Mouse (Mus musculus) limb, embryonic 11.5 days (tissue): ENCODE measurements at regions not wholly inside any gene's neighbourhood (a gene's known extent, or its start where the extent isn't known, plus 50 kb on each side); places are given as distances from the start of the nearest gene placed in this dataset.

ENCODE experiments used
- ATAC-seq: fragments of 200-750 bp; cut with Nextera tagmentation; 2 replicates; pipeline ENCODE4 v1.8.0; 2017; ENCODE audit warnings: low read depth; ENCODE audit not compliant: insufficient number of reproducible peaks, low FRiP score, low TSS enrichment
- DNase-seq: peaks from one replicate; pipeline ENCODE4 v3.0.0-alpha.2; 2015; ENCODE audit warnings: low spot score
- H3K27ac ChIP-seq: fragments of 300-500 bp; sonication (generic); replicated peaks from 2 replicates; pipeline ENCODE4 v1.5.1; 2014; ENCODE audit warnings: low read depth, mild to moderate bottlenecking, low read length
- H3K27me3 ChIP-seq: fragments of 300-500 bp; sonication (generic); 2 replicates; pipeline ENCODE4 v1.6.1; 2014; ENCODE audit warnings: mild to moderate bottlenecking, low read length, mixed read lengths; ENCODE audit not compliant: control insufficient read depth, insufficient read depth
- H3K36me3 ChIP-seq: fragments of 300-500 bp; sonication (generic); 2 replicates; pipeline ENCODE4 v1.6.1; 2014; ENCODE audit warnings: mild to moderate bottlenecking, low read length, moderate library complexity, mixed read lengths; ENCODE audit not compliant: control insufficient read depth, insufficient read depth
- H3K4me1 ChIP-seq: fragments of 300-500 bp; sonication (generic); 2 replicates; pipeline ENCODE4 v1.6.1; 2014; ENCODE audit warnings: low read length, mixed read lengths; ENCODE audit not compliant: control insufficient read depth, insufficient read depth
- H3K4me2 ChIP-seq: fragments of 300-500 bp; sonication (generic); 2 replicates; pipeline ENCODE4 v1.6.1; 2014; ENCODE audit warnings: low read depth, mild to moderate bottlenecking, moderate library complexity; ENCODE audit not compliant: severe bottlenecking
- H3K4me3 ChIP-seq: fragments of 300-500 bp; sonication (generic); 2 replicates; pipeline ENCODE4 v1.5.1; 2014; ENCODE audit warnings: low read depth, low read length
- H3K9ac ChIP-seq: fragments of 300-500 bp; sonication (generic); 2 replicates; pipeline ENCODE4 v1.6.1; 2014; ENCODE audit warnings: mild to moderate bottlenecking, low read length
- H3K9me3 ChIP-seq: fragments of 300-500 bp; sonication (generic); 2 replicates; pipeline ENCODE4 v1.6.1; 2016; ENCODE audit warnings: low read length; ENCODE audit not compliant: control insufficient read depth
- WGBS: fragments of 180-500 bp; shearing (Covaris S2); extraction: QIAGEN DNeasy Blood & Tissue Kit; methylation state at CpG from one replicate; pipeline ENCODE4 v1.1.7; 2014; 5-methylcytosine and 5-hydroxymethylcytosine counted together

DNA sequence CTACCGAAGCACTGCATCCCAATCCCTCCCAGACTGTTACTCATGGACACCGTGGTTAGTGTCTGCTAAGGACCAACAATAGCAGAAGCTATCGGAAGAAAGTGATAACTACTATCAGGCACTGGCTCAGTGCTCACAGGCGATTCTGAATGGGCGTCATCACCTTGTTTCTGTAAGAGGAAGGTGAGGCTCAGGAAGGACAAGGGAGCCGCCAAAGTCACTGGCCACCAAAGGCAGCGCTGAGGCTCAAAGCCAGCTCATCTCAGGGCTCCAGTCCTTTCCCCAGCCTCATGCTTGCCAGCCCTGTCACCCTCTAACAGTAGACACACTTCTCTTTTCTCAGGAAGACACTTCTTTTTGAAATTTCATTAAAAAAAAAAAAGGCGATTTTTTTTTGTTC is 270.4 kb downstream of the Rngtt start:
- DNase-seq (no peak), ATAC-seq (no peak)
- H3K4me1 ChIP-seq: no peaks in the 10 kb centered on the region
- no peak overlapping the region for H3K9ac ChIP-seq
- no peaks in the 10 kb centered on the region for H3K36me3 ChIP-seq
- WGBS: 85% methylated on average over 8 of the region's 8 CpGs
- H3K27ac ChIP-seq: no peak overlapping the region
- H3K4me3 ChIP-seq: no peak overlapping the region
- no peak overlapping the region for H3K4me2 ChIP-seq
- no peaks in the 10 kb centered on the region for H3K27me3 ChIP-seq
- no peaks in the 10 kb centered on the region for H3K9me3 ChIP-seq

DNA sequence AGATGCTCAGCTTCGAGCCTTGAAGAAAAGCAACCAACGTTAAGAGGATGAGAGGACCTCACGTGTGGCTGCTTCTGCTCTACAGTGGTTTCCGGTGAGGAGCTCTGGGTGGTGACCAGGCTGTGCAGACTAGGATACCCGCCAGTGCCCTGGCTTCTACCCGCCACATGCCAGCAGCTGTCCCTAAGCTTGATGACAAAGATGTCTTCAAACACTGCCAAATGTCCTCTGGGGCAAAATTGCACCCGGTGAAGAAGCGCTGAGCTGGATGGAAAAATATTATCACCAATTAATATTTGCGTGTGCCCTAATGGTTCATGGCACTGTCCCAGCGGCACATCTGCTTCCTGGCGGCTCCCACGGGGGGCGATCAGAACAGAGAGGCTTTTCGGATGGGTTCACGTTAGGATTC is 271.1 kb downstream of the Rngtt start:
- ATAC-seq: no peak
- Histone ChIP-seq H3K9ac (no peak overlapping the region), H3K4me2 (no peak overlapping the region), H3K4me3 (no peak overlapping the region), H3K4me1 (no peaks in the 10 kb centered on the region; the same call in 1 of the 2 replicates), H3K36me3 (no peaks in the 10 kb centered on the region), H3K27me3 (no peaks in the 10 kb centered on the region), H3K9me3 (no peaks in the 10 kb centered on the region), H3K27ac (no peak overlapping the region)
- WGBS: 86% methylated on average over 15 of the region's 15 CpGs
- no peak for DNase-seq

DNA sequence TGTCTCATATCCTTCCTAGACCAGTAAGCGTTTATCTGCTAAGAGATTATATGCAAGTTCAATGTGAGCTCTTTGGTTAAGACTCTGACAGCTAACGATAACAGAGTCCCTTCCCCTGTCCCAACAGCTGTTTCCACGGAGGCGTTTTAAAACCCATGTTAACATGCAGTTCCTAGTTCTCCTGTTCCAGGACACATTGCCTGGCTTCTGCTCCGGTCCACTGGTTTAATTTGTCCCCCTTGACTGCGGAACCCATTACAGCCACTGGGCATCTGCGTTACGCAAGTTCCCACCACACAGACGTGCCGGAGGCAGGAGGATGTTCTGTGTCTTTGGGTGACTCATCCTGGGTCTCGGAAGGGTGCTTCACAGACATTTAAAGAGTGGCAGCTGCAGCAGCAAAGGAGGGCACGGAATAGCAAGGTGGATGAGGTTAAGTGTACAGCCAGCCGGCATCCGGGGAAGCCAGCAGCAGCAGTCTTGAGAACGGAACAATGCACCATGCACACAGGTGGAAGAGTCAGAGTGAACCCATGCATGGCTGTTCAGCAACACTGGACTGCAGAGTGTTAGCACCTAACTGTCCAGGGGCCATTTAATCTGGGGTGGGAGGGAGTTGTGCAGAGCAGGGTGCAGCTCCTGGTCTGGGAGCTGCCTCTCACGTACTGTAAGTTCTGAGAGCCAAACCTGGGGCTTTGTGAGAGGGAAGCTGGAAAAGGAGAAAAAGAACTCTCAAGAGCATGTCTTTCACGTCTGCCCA is 271.8 kb downstream of the Rngtt start:
- Histone ChIP-seq H3K9me3 (no peaks in the 10 kb centered on the region), H3K27me3 (no peaks in the 10 kb centered on the region), H3K4me2 (no peak overlapping the region), H3K9ac (no peak overlapping the region), H3K4me3 (no peak overlapping the region), H3K27ac (no peak overlapping the region), H3K36me3 (no peaks in the 10 kb centered on the region), H3K4me1 (peaks cover 6% of the 10 kb centered on the region; the same call in 1 of the 2 replicates)
- WGBS: 86% methylated on average over 17 of the region's 17 CpGs
- ATAC-seq (no peak), DNase-seq (no peak)

DNA sequence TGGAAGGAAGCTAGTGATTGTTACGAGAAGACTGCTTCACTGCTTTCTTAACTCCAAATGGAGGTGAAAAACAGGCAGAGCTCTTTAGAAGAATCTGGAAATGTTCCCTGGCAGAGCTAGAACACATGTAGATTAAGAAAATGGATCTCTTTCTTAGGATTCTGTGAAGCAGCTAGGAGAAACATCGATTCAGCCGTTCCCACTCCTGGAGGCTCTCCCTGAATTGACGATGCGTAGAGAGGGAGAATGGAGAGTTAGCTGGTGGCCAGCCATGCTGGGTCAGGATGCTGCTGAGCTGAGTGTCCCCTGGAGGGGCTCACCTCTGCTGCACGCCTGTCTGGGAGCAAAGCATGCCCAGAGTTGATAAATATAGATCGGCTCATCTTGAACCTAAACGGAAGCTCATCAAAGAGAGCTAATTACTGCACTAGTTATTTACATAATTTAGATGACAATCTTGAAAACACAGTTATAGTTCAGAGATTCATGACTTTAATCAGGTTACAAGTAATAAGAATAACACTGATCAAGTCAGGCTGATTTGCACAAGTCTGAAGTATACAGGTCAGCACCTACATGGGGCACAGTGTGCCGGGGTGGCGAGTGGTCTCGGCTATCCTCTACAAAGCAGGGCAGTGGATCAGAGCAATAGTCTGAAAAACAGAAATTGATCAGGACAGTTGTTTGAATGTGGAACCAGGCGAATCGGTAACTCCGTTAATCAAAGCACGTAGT is 273.0 kb downstream of the Rngtt start:
- no peak for DNase-seq
- 89% methylated on average over 15 of the region's 15 CpGs for WGBS
- Histone ChIP-seq H3K9me3 (no peaks in the 10 kb centered on the region), H3K9ac (no peak overlapping the region), H3K4me1 (peaks cover 6% of the 10 kb centered on the region; the same call in 1 of the 2 replicates), H3K27me3 (no peaks in the 10 kb centered on the region), H3K4me2 (no peak overlapping the region), H3K36me3 (no peaks in the 10 kb centered on the region), H3K4me3 (no peak overlapping the region), H3K27ac (no peak overlapping the region)
- no peak for ATAC-seq

DNA sequence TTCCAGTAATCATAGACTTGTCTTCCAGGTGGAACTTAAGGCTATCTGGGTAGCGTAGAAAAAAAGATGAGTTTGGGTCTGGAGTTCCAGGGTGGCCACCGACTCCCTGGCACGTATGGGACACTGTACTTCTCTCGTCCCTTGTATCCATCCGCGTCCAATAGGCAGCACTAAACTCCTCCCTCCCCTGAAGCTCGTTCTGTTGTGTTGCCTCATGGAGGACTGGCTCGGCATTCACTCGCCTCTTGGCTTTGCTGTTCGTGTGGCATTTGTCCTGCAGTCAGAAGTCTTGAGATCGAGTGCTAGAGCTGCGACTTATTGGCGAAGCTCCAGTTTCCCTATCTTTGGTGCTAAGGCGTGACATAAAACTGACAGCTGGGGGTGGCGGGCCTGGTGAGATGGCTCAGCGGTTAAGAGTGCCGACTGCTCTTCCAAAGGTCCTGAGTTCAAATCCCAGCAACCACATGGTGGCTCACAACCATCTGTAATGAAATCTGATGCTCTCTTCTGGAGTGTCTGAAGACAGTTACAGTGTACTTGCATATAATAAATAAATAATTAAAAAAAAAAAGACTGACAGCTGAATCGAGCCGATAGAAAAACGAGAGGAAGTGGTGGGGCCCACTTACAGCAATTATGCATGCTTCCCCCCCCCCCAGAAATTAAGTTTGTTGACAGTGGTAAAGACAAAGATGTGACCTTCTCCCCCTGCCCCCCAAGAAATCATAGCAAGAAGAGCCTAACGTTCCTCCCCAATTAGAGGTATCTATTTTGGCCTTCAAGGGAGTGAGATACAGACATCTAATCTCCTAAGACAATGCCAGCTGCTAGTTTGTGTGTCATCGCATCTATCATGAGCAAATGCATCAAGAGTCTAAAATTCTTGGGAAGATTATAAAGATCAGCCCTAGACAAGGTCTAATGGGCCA is 274.1 kb downstream of the Rngtt start:
- DNase-seq (no peak), ATAC-seq (no peak)
- Histone ChIP-seq H3K4me3 (no peak overlapping the region), H3K4me1 (peaks cover 6% of the 10 kb centered on the region; the same call in 1 of the 2 replicates), H3K36me3 (no peaks in the 10 kb centered on the region), H3K27ac (no peak overlapping the region), H3K27me3 (no peaks in the 10 kb centered on the region), H3K4me2 (no peak overlapping the region), H3K9ac (no peak overlapping the region), H3K9me3 (no peaks in the 10 kb centered on the region)
- 90% methylated on average over 22 of the region's 22 CpGs for WGBS

DNA sequence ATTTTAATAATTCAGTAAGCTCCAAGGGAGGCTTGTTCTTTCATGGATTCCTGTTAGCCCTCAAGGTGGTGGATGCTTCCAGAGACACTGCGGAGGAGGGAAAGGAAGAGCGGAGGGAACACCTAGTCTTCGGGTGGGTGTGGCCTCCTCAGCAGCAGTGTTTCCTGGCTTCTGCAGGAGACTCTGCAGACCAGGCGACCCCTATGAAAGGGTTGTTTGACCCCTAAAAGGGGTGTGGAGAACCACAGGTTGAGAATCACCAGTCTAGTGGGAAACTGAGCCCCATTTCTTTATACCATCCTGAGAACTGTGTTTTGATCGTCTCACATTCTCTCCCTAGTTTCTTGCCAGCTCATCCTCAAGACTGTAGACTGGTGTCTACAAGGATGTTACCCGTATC is 275.7 kb downstream of the Rngtt start:
- H3K4me2 ChIP-seq: no peak overlapping the region
- 77% methylated on average over 6 of the region's 6 CpGs for WGBS
- H3K36me3 ChIP-seq: no peaks in the 10 kb centered on the region
- peaks cover 6% of the 10 kb centered on the region; the same call in 1 of the 2 replicates for H3K4me1 ChIP-seq
- no peak overlapping the region for H3K9ac ChIP-seq
- ATAC-seq (no peak), DNase-seq (no peak)
- H3K4me3 ChIP-seq: no peak overlapping the region
- no peaks in the 10 kb centered on the region for H3K9me3 ChIP-seq
- no peaks in the 10 kb centered on the region for H3K27me3 ChIP-seq
- no peak overlapping the region for H3K27ac ChIP-seq

DNA sequence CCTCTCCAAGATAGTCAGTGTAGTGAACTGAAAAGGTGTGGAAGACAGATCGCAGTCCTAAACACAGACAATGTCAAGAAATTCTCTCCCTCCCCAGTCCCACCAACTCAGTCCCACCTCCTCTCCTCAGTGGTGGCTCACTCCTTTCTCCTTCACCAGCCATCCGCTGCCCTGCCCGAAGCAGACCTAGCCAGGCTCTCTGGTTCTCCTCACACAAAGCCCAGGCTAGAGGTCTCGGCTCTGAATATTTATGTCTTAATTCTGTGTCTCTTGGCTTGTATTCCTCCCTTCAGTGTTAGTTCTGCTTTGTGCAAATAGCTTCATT is 276.1 kb downstream of the Rngtt start:
- Histone ChIP-seq H3K9me3 (no peaks in the 10 kb centered on the region), H3K36me3 (no peaks in the 10 kb centered on the region), H3K4me3 (no peak overlapping the region), H3K4me2 (peak overlapping the region; percentile 36; the same call in 1 of the 2 replicates), H3K4me1 (peaks cover 6% of the 10 kb centered on the region; the same call in 1 of the 2 replicates), H3K27ac (no peak overlapping the region), H3K9ac (peak overlapping the region; percentile 13), H3K27me3 (no peaks in the 10 kb centered on the region)
- WGBS: 66% methylated on average over 4 of the region's 4 CpGs
- DNase-seq (no peak), ATAC-seq (no peak)
